Mouse (Mus musculus) retina, postnatal 1 day (tissue): ENCODE measurements around the gene Gbp9.
"Not testable (repeated sequence)": the region's sequence is repeated elsewhere in the genome, so short reads cannot be mapped to it uniquely, and the experiment has no call there.

Source experiments
- DNase-seq: peaks from one replicate; pipeline ENCODE4 v3.0.0-alpha.2; 2012

Gbp9 gene

DNA sequence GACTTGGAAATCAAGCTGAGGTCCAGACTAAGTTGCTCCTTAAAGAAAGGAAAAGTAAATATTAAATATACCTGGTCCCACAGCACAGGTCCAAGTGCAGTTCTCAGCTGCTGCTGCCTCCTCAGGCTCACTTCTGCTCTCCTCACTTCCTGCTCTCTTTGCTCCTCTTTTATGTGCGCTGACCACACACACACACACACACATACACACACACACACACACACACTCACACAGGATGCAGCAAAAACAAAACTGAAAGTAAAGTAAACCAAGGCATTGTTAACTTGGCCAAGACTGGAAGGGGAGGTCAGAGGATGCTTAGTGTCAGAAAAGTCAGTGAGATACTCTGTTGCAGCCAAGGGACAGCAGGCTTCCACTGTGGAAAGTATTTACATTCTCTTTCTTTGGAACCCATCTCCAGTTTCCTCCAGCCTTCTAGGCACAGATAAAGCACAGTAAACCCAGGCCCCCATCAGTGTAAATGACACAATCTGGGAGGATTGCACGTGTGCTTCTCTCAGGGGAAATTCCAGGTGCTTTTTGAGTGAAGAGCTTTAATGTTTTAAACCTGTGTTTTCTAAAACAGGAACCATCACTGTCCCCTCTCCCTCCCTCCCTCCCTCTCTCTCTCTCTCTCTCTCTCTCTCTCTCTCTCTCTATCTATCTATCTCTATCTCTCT lies at the start of gene Gbp9, which contains the start of the genes Gbp8 and Gbp4:
TSS of gene Gbp9 (minus strand) at position 131 of the 680 bp plus-strand sequence.
TSS of gene Gbp8 (minus strand) at position 132 of the 680 bp plus-strand sequence.
TSS of gene Gbp4 (minus strand) at position 178 of the 680 bp plus-strand sequence.
- DNase-seq: not testable (repeated sequence)

GRCm38 (mm10) chr5:105181446-105181845 lies 42.1 kb upstream of the Gbp9 start:
- DNase-seq: no peak

DNA sequence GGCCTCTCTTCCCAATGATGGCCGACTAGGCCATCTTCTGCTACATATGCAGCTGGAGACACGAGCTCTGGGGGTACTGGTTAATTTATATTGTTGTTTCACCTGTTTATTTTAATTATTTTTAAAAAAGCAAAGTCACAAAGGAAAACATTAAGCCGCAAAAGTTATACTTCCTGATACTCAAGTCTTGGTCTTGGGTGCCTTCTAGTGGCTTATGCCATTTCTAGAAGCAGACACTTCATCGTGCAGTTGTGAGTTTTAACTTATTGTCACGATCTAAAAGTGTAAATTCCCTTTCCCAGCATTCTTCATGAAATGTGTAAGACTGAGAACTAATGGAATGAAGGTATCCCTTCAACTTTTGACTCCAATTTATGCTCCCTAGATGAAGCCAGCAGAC lies 17.2 kb upstream of the Gbp9 start:
- no peak for DNase-seq

DNA sequence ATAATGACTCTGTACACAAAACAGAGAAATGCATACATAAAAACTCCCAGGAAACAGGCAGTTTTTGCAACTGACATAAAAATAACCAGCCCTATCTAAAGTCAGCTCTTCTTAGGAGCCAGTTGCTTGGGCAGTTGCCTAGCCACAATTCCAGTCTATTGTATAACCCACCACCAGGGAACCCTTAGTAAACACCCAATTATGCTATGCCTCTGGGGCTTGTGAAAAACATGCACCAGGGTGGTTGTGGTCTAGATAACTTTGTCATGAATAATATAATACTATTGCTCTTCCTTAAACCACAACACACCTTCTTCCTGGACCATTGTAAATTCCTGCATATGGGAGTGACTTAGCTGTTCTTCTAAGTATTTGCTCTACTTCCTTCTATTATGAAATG lies 14.7 kb upstream of the Gbp9 start:
- no peak for DNase-seq

DNA sequence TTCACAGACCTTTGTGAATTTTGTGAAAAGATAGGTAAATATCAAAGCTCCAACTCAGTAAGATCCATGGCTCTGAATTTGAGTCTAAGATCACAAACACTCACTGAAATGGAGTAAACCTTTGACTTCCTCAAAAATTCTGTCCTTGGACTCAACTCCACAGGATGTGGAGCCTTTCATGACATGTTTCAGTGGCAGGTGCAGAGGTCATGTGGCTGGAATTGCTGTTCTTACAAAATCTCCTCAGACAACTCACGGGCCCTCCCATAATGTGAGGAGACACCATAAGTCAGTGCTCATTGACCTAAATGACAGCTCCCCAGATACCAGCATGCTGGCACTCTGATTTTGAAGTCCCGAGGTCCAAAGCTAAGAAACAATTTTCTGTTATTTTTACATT lies 8.7 kb upstream of the Gbp9 start:
- DNase-seq: not testable (repeated sequence)

GRCm38 (mm10) chr5:105146447-105146846 lies 7.1 kb upstream of the Gbp9 start:
- DNase-seq: no peak

GRCm38 (mm10) chr5:105145731-105146130 lies 6.4 kb upstream of the Gbp9 start:
- DNase-seq: not testable (repeated sequence)

GRCm38 (mm10) chr5:105140089-105140810 lies 911 bp upstream of the Gbp9 start:
- not testable (repeated sequence) for DNase-seq

- DNase-seq: no peak
Observed at GRCm38 (mm10) chr5:105138906-105139305, 433 bp downstream of the Gbp9 start.

DNA sequence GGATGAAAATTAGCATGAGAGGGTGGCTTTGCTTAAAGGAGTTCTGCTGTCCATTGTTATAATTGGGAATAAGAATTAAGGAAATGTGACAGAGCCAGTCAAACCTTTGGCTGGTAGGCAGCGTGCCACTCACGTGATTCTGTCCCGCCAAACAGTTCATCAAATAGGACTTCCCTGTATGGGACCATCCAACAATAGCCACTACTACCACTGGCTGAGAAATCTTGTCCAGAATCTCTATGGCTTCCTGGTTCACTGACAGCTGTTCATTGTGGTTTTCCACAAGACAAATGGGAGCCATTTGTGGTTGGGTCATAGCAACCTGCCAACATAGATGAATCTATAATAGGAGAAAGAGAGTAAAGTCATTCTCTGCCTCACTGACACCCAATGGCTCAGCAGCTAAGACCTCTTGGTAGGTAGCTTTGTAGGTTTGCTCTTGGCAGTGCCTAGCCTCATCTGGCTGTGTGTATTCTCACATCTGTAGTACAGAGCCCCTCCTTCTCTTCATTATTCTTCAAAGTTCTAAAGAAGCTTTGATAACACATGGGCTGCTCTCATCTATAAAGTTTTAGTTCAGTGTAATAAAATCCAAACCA lies 2.5 kb downstream of the Gbp9 start:
- peak; percentile 6 for DNase-seq

GRCm38 (mm10) chr5:105121731-105122130 lies 17.6 kb downstream of the Gbp9 start:
- not testable (repeated sequence) for DNase-seq

DNA sequence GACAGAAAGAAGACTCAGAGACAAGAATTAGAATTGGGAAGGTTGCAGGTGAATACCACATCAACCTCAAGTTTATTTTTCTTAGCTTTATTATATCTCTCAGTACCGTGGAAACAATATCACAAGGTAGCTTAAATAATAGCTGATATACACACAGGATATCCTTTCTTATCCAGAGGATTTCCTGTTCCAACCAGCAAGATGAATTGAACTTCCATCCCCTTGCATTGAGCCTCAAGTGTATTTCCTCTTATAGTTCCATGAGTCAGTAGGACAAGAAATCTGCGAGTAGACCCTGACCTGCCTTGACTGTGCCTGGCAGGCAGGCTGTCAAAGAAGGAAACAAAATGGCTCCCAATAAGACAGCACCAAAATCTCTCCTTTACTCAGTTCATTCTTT lies 23.6 kb downstream of the Gbp9 start:
- DNase-seq: no peak

GRCm38 (mm10) chr5:105114696-105115095 lies 24.6 kb downstream of the Gbp9 start:
- DNase-seq: no peak

DNA sequence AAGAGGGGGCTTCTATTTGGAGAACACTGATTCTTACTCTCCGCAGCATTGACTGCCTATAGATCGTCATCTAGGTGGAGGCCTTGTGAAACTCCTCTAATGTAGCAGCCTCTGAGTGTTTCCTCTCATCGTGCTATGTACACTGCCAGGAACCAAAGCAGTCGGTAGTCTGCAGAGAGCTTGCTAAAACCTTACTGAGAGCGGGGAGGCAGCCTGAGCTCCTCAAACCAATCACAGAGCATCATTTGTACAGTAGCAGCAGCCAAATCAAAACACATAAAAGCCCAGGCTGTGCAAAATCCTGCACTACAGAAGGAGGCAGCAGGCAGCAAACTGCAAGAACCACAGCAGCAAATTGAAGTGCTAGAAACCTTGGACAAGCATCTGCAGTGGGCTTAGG lies 25.7 kb downstream of the Gbp9 start:
- DNase-seq: no peak

GRCm38 (mm10) chr5:105110271-105110852 lies 29.0 kb downstream of the Gbp9 start:
- peak; percentile 5 for DNase-seq

GRCm38 (mm10) chr5:105109775-105110174 lies 29.6 kb downstream of the Gbp9 start:
- DNase-seq: not testable (repeated sequence)

DNA sequence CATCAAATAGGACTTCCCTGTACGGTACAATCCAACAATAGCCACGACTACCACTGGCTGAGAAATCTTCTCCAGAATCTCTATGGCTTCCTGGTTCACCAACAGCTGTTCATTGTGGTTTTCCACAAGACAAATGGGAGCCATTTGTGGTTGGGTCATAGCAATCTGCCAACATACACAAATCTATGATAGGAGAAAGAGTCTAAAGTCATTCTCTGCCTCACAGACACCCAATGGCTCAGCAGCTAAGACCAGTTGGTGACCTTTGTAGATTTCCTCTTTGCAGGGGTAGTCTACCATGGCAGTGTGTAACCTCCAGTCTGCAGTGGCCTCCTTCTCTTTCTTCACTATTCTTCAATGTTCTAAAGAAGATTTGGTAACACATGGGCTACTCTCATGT lies 33.6 kb downstream of the Gbp9 start:
- not testable (repeated sequence) for DNase-seq

DNA sequence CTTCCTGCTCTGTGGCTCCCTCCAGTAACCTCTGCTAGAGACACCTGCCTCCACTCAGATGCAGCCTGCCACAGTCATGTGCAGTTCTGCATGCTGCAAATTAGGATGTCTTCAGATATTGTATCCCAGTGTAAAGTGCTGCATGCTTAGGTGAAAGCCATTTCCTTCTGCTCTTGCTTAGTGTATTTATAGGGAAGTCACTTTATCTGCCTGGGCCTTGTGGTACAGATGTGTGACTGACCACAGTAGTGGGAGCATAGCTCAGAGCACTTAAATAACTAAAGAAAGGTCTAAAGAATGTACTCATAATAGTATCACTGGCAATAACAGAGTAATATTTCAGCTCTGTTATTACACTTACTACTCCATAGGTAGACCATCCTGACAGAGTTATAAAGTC lies 57.4 kb downstream of the Gbp9 start:
- no peak for DNase-seq

- DNase-seq: not testable (repeated sequence)
Observed at GRCm38 (mm10) chr5:105068356-105068755, 71.0 kb downstream of the Gbp9 start.

DNA sequence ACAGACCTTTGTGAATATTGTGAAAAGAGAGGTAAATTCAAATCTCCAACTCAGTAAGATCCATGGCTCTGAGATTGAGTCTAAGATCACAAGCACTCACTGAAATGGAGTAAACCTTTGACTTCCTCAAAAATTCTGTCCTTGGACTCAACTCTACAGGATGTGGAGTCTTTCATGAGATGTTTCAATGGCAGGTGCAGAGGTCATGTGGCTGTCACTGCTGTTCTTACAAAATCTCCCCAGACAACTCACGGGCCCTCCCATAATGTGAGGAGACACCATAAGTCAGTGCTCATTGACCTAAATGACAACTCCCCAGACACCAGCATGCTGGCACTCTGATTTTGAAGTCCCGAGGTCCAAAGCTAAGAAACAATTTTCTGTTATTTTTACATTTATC lies 74.9 kb downstream of the Gbp9 start:
- not testable (repeated sequence) for DNase-seq

GRCm38 (mm10) chr5:105063321-105063720 lies 76.0 kb downstream of the Gbp9 start:
- DNase-seq: no peak

GRCm38 (mm10) chr5:105062403-105062802 lies 76.9 kb downstream of the Gbp9 start:
- not testable (repeated sequence) for DNase-seq

DNA sequence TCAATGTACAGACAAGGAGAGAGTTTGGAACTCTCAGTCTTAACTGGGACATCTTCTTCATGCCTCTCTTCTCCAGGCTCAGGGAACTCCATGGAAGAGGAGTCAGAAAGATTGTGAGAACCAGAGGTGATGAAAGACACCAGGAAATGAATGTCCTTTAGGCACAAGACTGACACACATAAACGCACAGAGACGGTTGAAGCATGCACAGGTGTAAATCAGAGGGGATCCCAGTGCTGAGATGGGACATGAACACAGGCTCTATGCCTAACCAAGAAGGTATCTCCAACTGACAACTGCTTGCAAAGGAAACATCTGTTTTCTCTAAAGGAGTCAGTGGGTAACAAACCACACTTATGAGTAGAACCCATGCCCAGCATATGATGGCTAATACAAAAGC lies 79.1 kb downstream of the Gbp9 start:
- DNase-seq: no peak
